Mouse (Mus musculus): ENCODE measurements around the gene Bace1. TPM values are rescaled to one million over a fixed set of nuclear protein-coding genes. Genes with fewer than 3 reads are reported as not detected.
"Not testable (repeated sequence)": the region's sequence is repeated elsewhere in the genome, so short reads cannot be mapped to it uniquely, and the experiment has no call there.

Bace1 gene
- polyA plus RNA-seq, 1 experiment from 2014 or later, result 29.9 TPM

GRCm38 (mm10) chr9:45843780-45844179, 5.4 kb downstream of the Bace1 start:
- Histone ChIP-seq H3K27ac (ENCODE audit: low read depth) (no peak overlapping the region), H3K9ac (no peak overlapping the region), H3K4me3 (ENCODE audit: low read depth, low read length) (no peak overlapping the region), H3K36me3 (ENCODE audit: insufficient read depth) (no peaks in the 10 kb centered on the region), H3K9me3 (ENCODE audit: low read depth, low read length) (no peaks in the 10 kb centered on the region), H3K4me2 (no peak overlapping the region), H3K27me3 (ENCODE audit: insufficient read depth, low read length) (no peaks in the 10 kb centered on the region), H3K4me1 (ENCODE audit: insufficient read depth) (peaks cover 9% of the 10 kb centered on the region)
- ATAC-seq (ENCODE audit: insufficient read depth) (no peak), DNase-seq (no peak)
- TF ChIP-seq CTCF (IDR thresholded peaks at IDR 0.05; ENCODE audit: low read depth), result no peak
- 54% methylated on average over 1 of the region's 1 CpGs for WGBS

- ATAC-seq (ENCODE audit: insufficient read depth), result no peak
- no peak overlapping the region for H3K27ac ChIP-seq (ENCODE audit: low read depth)
- 0 out of 2 replicates have a peak, but pooled peaks cover 4% of the 10 kb centered on the region for H3K4me1 ChIP-seq (ENCODE audit: insufficient read depth)
- H3K4me3 ChIP-seq (ENCODE audit: low read depth, low read length), result no peak overlapping the region
- no peaks in the 10 kb centered on the region for H3K27me3 ChIP-seq (ENCODE audit: insufficient read depth, low read length)
- WGBS, result 86% methylated on average over 3 of the region's 3 CpGs
- H3K36me3 ChIP-seq (ENCODE audit: insufficient read depth), result no peaks in the 10 kb centered on the region
- DNase-seq, result no peak
- no peak overlapping the region for H3K9ac ChIP-seq
- no peak overlapping the region for H3K4me2 ChIP-seq
- TF ChIP-seq CTCF (IDR thresholded peaks at IDR 0.05; ENCODE audit: low read depth), result no peak
- no peaks in the 10 kb centered on the region for H3K9me3 ChIP-seq (ENCODE audit: low read depth, low read length)
These were observed 7.2 kb downstream of the Bace1 start for GRCm38 (mm10) chr9:45845541-45845940.

GRCm38 (mm10) chr9:45846176-45846575, 7.8 kb downstream of the Bace1 start:
- not testable (repeated sequence) for H3K4me1 ChIP-seq (ENCODE audit: insufficient read depth); H3K9ac ChIP-seq; H3K27me3 ChIP-seq (ENCODE audit: insufficient read depth, low read length); H3K36me3 ChIP-seq (ENCODE audit: insufficient read depth); DNase-seq; H3K27ac ChIP-seq (ENCODE audit: low read depth); ATAC-seq (ENCODE audit: insufficient read depth); H3K4me3 ChIP-seq (ENCODE audit: low read depth, low read length); H3K4me2 ChIP-seq; H3K9me3 ChIP-seq (ENCODE audit: low read depth, low read length)
- WGBS, result 74% methylated on average over 2 of the region's 2 CpGs

- no peak for ATAC-seq (ENCODE audit: insufficient read depth)
- no peaks in the 10 kb centered on the region for H3K9me3 ChIP-seq (ENCODE audit: low read depth, low read length)
- 86% methylated on average over 5 of the region's 5 CpGs for WGBS
These were observed 8.6 kb downstream of the Bace1 start for GRCm38 (mm10) chr9:45846891-45847460.

GRCm38 (mm10) chr9:45849528-45850408, 11.4 kb downstream of the Bace1 start:
- Histone ChIP-seq H3K27ac (ENCODE audit: low read depth) (peak overlapping the region; percentile 83), H3K4me1 (ENCODE audit: insufficient read depth) (0 out of 2 replicates have a peak, but pooled peaks cover 4% of the 10 kb centered on the region), H3K4me2 (no peak overlapping the region), H3K9ac (no peak overlapping the region), H3K4me3 (ENCODE audit: low read depth, low read length) (no peak overlapping the region), H3K27me3 (ENCODE audit: insufficient read depth, low read length) (no peaks in the 10 kb centered on the region), H3K36me3 (ENCODE audit: insufficient read depth) (peaks cover 7% of the 10 kb centered on the region; the same call in 1 of the 2 replicates), H3K9me3 (ENCODE audit: low read depth, low read length) (no peaks in the 10 kb centered on the region)
- ATAC-seq (ENCODE audit: insufficient read depth) (peak; percentile 86), DNase-seq (peak; percentile 63)
- 62% methylated on average over 9 of the region's 9 CpGs for WGBS
- TF ChIP-seq CTCF (IDR thresholded peaks at IDR 0.05; ENCODE audit: low read depth), result no peak

More at GRCm38 (mm10) chr9:45846891-45847460, 8.6 kb downstream of the Bace1 start:
- H3K4me3 ChIP-seq (ENCODE audit: low read depth, low read length), result no peak overlapping the region
- DNase-seq, result no peak
- H3K27me3 ChIP-seq (ENCODE audit: insufficient read depth, low read length), result no peaks in the 10 kb centered on the region
- 0 out of 2 replicates have a peak, but pooled peaks cover 4% of the 10 kb centered on the region for H3K4me1 ChIP-seq (ENCODE audit: insufficient read depth)
- no peak overlapping the region for H3K4me2 ChIP-seq
- TF ChIP-seq CTCF (IDR thresholded peaks at IDR 0.05; ENCODE audit: low read depth), result no peak
- no peaks in the 10 kb centered on the region for H3K36me3 ChIP-seq (ENCODE audit: insufficient read depth)
- no peak overlapping the region for H3K9ac ChIP-seq
- H3K27ac ChIP-seq (ENCODE audit: low read depth), result no peak overlapping the region

- H3K9ac ChIP-seq, result no peak overlapping the region
- 66% methylated on average over 8 of the region's 8 CpGs for WGBS
- no peak overlapping the region for H3K4me3 ChIP-seq (ENCODE audit: low read depth, low read length)
- no peaks in the 10 kb centered on the region for H3K27me3 ChIP-seq (ENCODE audit: insufficient read depth, low read length)
- peaks cover 9% of the 10 kb centered on the region; the same call in 1 of the 2 replicates for H3K36me3 ChIP-seq (ENCODE audit: insufficient read depth)
- no peak for TF ChIP-seq CTCF (IDR thresholded peaks at IDR 0.05; ENCODE audit: low read depth)
- DNase-seq, result no peak
- no peak overlapping the region for H3K4me2 ChIP-seq
- no peaks in the 10 kb centered on the region for H3K9me3 ChIP-seq (ENCODE audit: low read depth, low read length)
- 0 out of 2 replicates have a peak, but pooled peaks cover 4% of the 10 kb centered on the region for H3K4me1 ChIP-seq (ENCODE audit: insufficient read depth)
- H3K27ac ChIP-seq (ENCODE audit: low read depth), result peak overlapping the region; percentile 83
- no peak for ATAC-seq (ENCODE audit: insufficient read depth)
These were observed 12.3 kb downstream of the Bace1 start for GRCm38 (mm10) chr9:45850528-45851155.

- 44% methylated on average over 5 of the region's 5 CpGs for WGBS
- TF ChIP-seq CTCF (IDR thresholded peaks at IDR 0.05; ENCODE audit: low read depth), result no peak
- Histone ChIP-seq H3K4me1 (ENCODE audit: insufficient read depth) (0 out of 2 replicates have a peak, but pooled peaks cover 4% of the 10 kb centered on the region), H3K27me3 (ENCODE audit: insufficient read depth, low read length) (no peaks in the 10 kb centered on the region), H3K4me3 (ENCODE audit: low read depth, low read length) (no peak overlapping the region), H3K4me2 (no peak overlapping the region), H3K27ac (ENCODE audit: low read depth) (no peak overlapping the region), H3K9me3 (ENCODE audit: low read depth, low read length) (no peaks in the 10 kb centered on the region), H3K9ac (no peak overlapping the region), H3K36me3 (ENCODE audit: insufficient read depth) (peaks cover 9% of the 10 kb centered on the region; the same call in 1 of the 2 replicates)
- no peak for ATAC-seq (ENCODE audit: insufficient read depth)
- DNase-seq, result no peak
These were observed 12.9 kb downstream of the Bace1 start for GRCm38 (mm10) chr9:45851330-45851729.
